Mouse (Mus musculus) ES-E14 (cell line): ENCODE results near the gene Gpc6. TPM values are rescaled to one million over a fixed set of nuclear protein-coding genes. Genes with fewer than 3 reads are reported as not detected.

Source experiments
- DNase-seq: peaks from one replicate; pipeline ENCODE4 v3.0.0-alpha.2; 2013; ENCODE audit warnings: low read depth, low spot score
- H3K27ac ChIP-seq: 2 replicates; pipeline ENCODE4 v1.5.1; 2012; ENCODE audit warnings: low read depth, mild to moderate bottlenecking, low read length, moderate library complexity, mixed read lengths; ENCODE audit not compliant: poor library complexity, insufficient read depth, severe bottlenecking
- H3K36me3 ChIP-seq: 2 replicates; pipeline ENCODE4 v1.6.1; 2012; ENCODE audit warnings: mild to moderate bottlenecking, low read length, moderate library complexity, mixed read lengths; ENCODE audit not compliant: control insufficient read depth, poor library complexity, insufficient read depth, severe bottlenecking
- H3K4me1 ChIP-seq, 2 experiments: fragments of 150-350 bp in 1 of 2; sonication (generic) in 1 of 2; 2 replicates each; pipeline ENCODE4 v1.6.1; 2012; ENCODE audit warnings: low read length in 2 of 2, mild to moderate bottlenecking in 1 of 2, mixed read lengths in 1 of 2; ENCODE audit not compliant: control insufficient read depth in 2 of 2, insufficient read depth in 2 of 2, poor library complexity in 1 of 2
- H3K4me3 ChIP-seq, 2 experiments: fragments of 150-350 bp in 1 of 2; sonication (generic) in 1 of 2; 2 replicates each; pipeline ENCODE4 v1.5.1; 2012; ENCODE audit warnings: low read length in 2 of 2, low read depth in 1 of 2, mild to moderate bottlenecking in 1 of 2, mixed read lengths in 1 of 2; ENCODE audit not compliant: insufficient read depth in 1 of 2, poor library complexity in 1 of 2, severe bottlenecking in 1 of 2
- H3K9ac ChIP-seq: 2 replicates; pipeline ENCODE4 v1.6.1; 2012; ENCODE audit warnings: low read depth, mild to moderate bottlenecking, low read length, mixed read lengths; ENCODE audit not compliant: poor library complexity, insufficient read depth, severe bottlenecking
- H3K9me3 ChIP-seq: fragments of 150-350 bp; sonication (generic); 2 replicates; pipeline ENCODE4 v1.6.1; 2012; ENCODE audit warnings: low read depth, mild to moderate bottlenecking, low read length; ENCODE audit not compliant: control insufficient read depth, insufficient read depth
- CHD2 ChIP-seq: IDR thresholded peaks from 2 replicates; pipeline ENCODE4 v1.6.1; 2014; ENCODE audit warnings: mild to moderate bottlenecking, low read depth, low read length, inconsistent platforms
- HCFC1 ChIP-seq: IDR thresholded peaks from 2 replicates; pipeline ENCODE4 v1.6.1; 2012; ENCODE audit warnings: low read length, inconsistent platforms, borderline replicate concordance; ENCODE audit not compliant: insufficient read depth
- MAFK ChIP-seq: IDR thresholded peaks from 2 replicates; pipeline ENCODE4 v1.6.1; 2014; ENCODE audit warnings: mild to moderate bottlenecking, low read depth, low read length, inconsistent platforms; ENCODE audit not compliant: insufficient read depth
- ZC3H11A ChIP-seq: IDR thresholded peaks from 2 replicates; pipeline ENCODE4 v1.6.1; 2012; ENCODE audit warnings: low read depth, mild to moderate bottlenecking, inconsistent platforms, low read length, borderline replicate concordance
- ZNF384 ChIP-seq: IDR thresholded peaks from 2 replicates; pipeline ENCODE4 v1.6.1; 2012; ENCODE audit warnings: low read depth, low read length, inconsistent platforms
- in situ Hi-C, 2 experiments: fragments of 600-800 bp; cut with MboI; formaldehyde crosslinking; loops; one replicate each; pipeline ENCODE4 v1.15.1; 2025; ENCODE audit warnings: low sequenced_read_pairs in 2 of 2, inconsistent platforms in 1 of 2; ENCODE audit not compliant: unreplicated experiment in 2 of 2
- total RNA-seq: library from RNA; depleted of rRNA; stranded (reverse); fragments of 300-350 nt; gene quantifications from 2 replicates; pipeline ENCODE4 v1.2.3, GENCODE M21; 2012

Gene Gpc6
- total RNA-seq, 1 experiment = 3.2 TPM

DNA sequence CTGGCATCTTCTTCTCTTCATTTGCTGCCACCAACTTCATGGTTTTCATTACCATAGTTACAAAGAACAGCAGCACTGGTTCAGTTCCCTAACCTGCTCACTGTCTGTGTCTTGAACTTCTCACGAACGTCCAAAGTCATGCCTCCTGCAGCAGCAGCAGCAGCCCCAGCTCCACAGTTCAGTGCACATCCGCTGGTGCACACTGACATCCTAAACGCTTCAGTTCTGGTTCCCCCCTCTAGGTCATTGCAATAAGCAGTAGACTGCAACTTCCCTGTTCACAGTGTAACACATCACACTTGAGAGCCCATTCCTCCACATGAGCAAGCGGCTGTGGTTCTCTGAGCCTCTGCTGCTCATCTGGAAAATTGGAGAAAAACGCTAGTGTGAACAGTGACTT is 573.7 kb downstream of the Gpc6 start:
- no peak overlapping the region for H3K4me3 ChIP-seq
- H3K4me1 ChIP-seq = peaks cover 0 to 2% of the 10 kb centered on the region in 2 experiments; a peak in 1 of 4 replicates
- no peak for DNase-seq
- no peak overlapping the region for H3K27ac ChIP-seq
- H3K9me3 ChIP-seq = no peaks in the 10 kb centered on the region
- H3K36me3 ChIP-seq = no peaks in the 10 kb centered on the region
- in situ Hi-C loops = no loop called here
- TF ChIP-seq MAFK (no peak), ZNF384 (no peak), CHD2 (no peak), ZC3H11A (no peak), HCFC1 (no peak)
- no peak overlapping the region for H3K9ac ChIP-seq

DNA sequence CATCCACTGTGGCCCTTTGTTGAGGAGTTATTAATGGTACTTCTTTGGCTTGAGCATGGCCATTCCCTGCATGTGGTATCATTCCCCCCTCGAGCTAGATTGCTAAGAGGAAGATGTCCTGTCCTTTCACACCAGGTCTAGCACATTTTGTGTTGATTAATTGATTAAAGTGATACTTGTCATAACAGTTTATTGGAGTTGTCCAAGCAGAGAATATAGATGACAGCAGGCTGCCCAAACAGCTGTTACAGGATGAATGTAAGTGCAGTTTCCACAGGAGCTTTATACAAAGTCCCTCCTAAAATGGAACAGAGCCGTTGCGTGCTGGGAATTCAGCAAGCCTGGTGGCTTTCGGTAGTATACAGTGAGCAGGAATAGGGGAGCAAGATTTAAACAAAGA is 574.2 kb downstream of the Gpc6 start:
- no peak for DNase-seq
- Histone ChIP-seq H3K9ac (no peak overlapping the region), H3K36me3 (no peaks in the 10 kb centered on the region), H3K27ac (no peak overlapping the region), H3K9me3 (no peaks in the 10 kb centered on the region), H3K4me3 (no peak overlapping the region), H3K4me1 (peaks cover 0 to 2% of the 10 kb centered on the region in 2 experiments; a peak in 1 of 4 replicates)
- in situ Hi-C loops = no loop called here
- no peak for TF ChIP-seq MAFK
- TF ChIP-seq CHD2 = no peak
- TF ChIP-seq ZNF384 = no peak

DNA sequence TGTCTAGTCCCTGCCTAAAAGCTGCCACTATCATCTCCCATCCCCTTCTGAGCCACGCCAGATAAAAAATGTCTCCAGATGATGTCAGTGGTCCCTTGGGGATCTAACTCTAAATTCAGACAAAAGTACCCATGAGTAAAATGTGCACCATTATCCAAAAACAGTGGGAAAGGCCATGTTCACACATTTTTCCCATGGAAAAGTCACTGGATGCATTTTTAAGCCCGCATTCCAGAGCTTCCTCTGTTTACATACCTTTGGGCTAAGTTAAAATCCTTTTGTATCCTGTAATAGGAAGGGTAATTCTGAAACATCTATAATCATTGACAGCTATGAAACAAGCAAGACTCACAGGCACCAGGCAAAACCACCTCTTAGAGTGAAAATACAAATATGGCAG is 589.7 kb downstream of the Gpc6 start:
- Histone ChIP-seq H3K9me3 (no peaks in the 10 kb centered on the region), H3K4me3 (no peak overlapping the region), H3K9ac (no peak overlapping the region), H3K4me1 (no peaks in the 10 kb centered on the region), H3K27ac (no peak overlapping the region), H3K36me3 (no peaks in the 10 kb centered on the region)
- no peak for DNase-seq
- in situ Hi-C loops = no loop called here
- no peak for TF ChIP-seq ZNF384
- no peak for TF ChIP-seq HCFC1
- no peak for TF ChIP-seq ZC3H11A
- TF ChIP-seq MAFK = no peak
- TF ChIP-seq CHD2 = no peak

DNA sequence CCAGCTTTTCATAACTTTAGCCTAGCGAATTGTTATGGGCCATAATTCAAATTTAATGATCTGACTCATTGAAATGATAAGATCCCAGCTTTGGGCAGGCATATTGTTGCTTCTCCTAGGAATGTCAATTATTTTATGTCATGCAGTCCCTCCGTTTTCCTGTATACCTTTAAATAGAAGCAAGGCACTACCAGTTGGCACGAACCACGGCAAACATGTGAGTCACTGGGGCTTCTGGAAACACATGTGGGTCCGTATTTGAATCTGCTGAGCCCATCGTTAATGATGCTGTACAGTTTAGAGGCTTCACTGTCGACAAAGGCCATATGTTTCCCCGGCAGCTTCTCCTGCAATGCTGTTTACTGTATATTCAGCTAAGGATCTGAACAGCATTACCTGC is 594.5 kb downstream of the Gpc6 start:
- TF ChIP-seq CHD2 (no peak), ZC3H11A (no peak), MAFK (no peak), HCFC1 (no peak), ZNF384 (no peak)
- Histone ChIP-seq H3K27ac (no peak overlapping the region), H3K4me3 (no peak overlapping the region), H3K4me1 (no peaks in the 10 kb centered on the region), H3K9me3 (no peaks in the 10 kb centered on the region), H3K9ac (no peak overlapping the region), H3K36me3 (no peaks in the 10 kb centered on the region)
- no peak for DNase-seq
- in situ Hi-C loops = no loop called here

DNA sequence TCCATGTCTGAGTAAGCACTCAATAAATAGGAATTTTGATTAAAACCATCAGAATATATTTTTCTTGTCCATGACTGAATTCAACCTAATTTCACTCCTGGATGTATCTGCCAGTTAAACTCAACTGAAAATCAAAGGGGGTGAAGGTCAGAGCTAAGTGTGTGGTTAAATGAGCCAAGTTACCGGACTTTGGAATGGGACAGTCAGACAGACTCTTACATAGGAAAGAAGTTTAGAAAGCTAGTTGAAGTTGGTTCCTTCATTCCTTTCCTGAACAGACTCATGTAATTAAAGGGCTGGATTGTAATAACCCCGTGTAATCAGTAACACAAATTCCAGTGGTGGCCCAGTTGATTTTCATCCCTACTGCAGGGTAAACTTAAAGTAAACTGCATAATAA is 595.6 kb downstream of the Gpc6 start:
- TF ChIP-seq CHD2 (no peak), ZC3H11A (no peak), ZNF384 (no peak), MAFK (no peak), HCFC1 (no peak)
- no peak overlapping the region for H3K9ac ChIP-seq
- H3K9me3 ChIP-seq = no peaks in the 10 kb centered on the region
- H3K36me3 ChIP-seq = no peaks in the 10 kb centered on the region
- DNase-seq = no peak
- in situ Hi-C loops = no loop called here
- H3K4me3 ChIP-seq = no peak overlapping the region
- H3K27ac ChIP-seq = no peak overlapping the region
- no peaks in the 10 kb centered on the region for H3K4me1 ChIP-seq
